Mouse (Mus musculus) midbrain, embryonic 14.5 days (tissue): ENCODE data around the gene Bscl2. TPM values are rescaled to one million over a fixed set of nuclear protein-coding genes. Genes with fewer than 3 reads are reported as not detected.

Experiments
- ATAC-seq: fragments of 200-750 bp; cut with Nextera tagmentation; 2 replicates; pipeline ENCODE4 v1.8.0; 2017; ENCODE audit warnings: moderate number of reproducible peaks, moderate library complexity; ENCODE audit not compliant: low FRiP score, low TSS enrichment
- DNase-seq: peaks from one replicate; pipeline ENCODE4 v3.0.0-alpha.2; 2015
- H3K27ac ChIP-seq: fragments of 300-500 bp; sonication (generic); replicated peaks from 2 replicates; pipeline ENCODE4 v1.5.1; 2014; ENCODE audit warnings: mild to moderate bottlenecking, low read depth, low read length, moderate library complexity
- H3K27me3 ChIP-seq: fragments of 300-500 bp; sonication (generic); 2 replicates; pipeline ENCODE4 v1.6.1; 2014; ENCODE audit warnings: low read length, control low read depth, mixed read lengths; ENCODE audit not compliant: control insufficient read depth, insufficient read depth
- H3K36me3 ChIP-seq: fragments of 300-500 bp; sonication (generic); 2 replicates; pipeline ENCODE4 v1.6.1; 2014; ENCODE audit warnings: low read length, control low read depth; ENCODE audit not compliant: control insufficient read depth, insufficient read depth
- H3K4me1 ChIP-seq: fragments of 300-500 bp; sonication (generic); 2 replicates; pipeline ENCODE4 v1.6.1; 2014; ENCODE audit warnings: mild to moderate bottlenecking, antibody characterized with exemption, low read length, control low read depth; ENCODE audit not compliant: control insufficient read depth, insufficient read depth
- H3K4me2 ChIP-seq: fragments of 300-500 bp; sonication (generic); 2 replicates; pipeline ENCODE4 v1.6.1; 2014; ENCODE audit warnings: mild to moderate bottlenecking, low read length, moderate library complexity
- H3K4me3 ChIP-seq: fragments of 300-500 bp; sonication (generic); replicated peaks from 2 replicates; pipeline ENCODE4 v1.5.1; 2014; ENCODE audit warnings: low read depth, low read length
- H3K9ac ChIP-seq: fragments of 300-500 bp; sonication (generic); replicated peaks from 2 replicates; pipeline ENCODE4 v1.6.1; 2014; ENCODE audit warnings: mild to moderate bottlenecking, low read length, moderate library complexity
- H3K9me3 ChIP-seq: fragments of 300-500 bp; sonication (generic); 2 replicates; pipeline ENCODE4 v1.6.1; 2016; ENCODE audit warnings: low read length, control low read depth, mixed read lengths; ENCODE audit not compliant: control insufficient read depth
- WGBS: fragments of 180-500 bp; shearing (Covaris S2); extraction: QIAGEN DNeasy Blood & Tissue Kit; methylation state at CpG from one replicate; pipeline ENCODE4 v1.1.7; 2014; 5-methylcytosine and 5-hydroxymethylcytosine counted together
- polyA plus RNA-seq: library from polyadenylated mRNA; unstranded; fragments of >200 nt; fragmentation: Nextera tagmentation; extraction: Ambion mirVana; gene quantifications from 2 replicates; pipeline ENCODE4 v1.2.1, GENCODE M21; 2014

Bscl2 gene
- polyA plus RNA-seq, 1 experiment from 2014 or later = 78.2 TPM

- WGBS = 94% methylated on average over 11 of the region's 11 CpGs
- no peak for DNase-seq
Measured at GRCm38 (mm10) chr19:8803879-8804660, 33.2 kb upstream of the Bscl2 start.

DNA sequence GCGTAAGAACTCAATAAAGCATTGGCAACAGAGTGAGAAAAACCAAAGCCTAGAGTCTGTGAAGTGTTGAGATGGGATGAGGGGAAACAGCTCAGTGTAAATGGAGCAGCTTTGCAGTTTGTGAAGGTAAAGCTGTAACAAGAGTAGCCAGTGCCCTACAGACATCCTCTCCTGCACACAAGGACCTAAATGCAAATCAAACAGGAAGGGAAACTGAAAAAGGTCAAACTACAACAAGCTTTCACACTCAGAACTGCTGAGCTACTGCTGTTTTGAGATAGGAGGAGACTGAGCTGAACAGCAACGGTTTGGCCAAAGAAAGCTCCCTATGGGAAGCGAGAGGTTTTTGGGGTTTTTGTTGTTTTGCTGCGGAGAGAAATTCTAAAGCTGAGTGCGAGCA lies 30.5 kb upstream of the Bscl2 start:
- 95% methylated on average over 5 of the region's 5 CpGs for WGBS
- H3K4me1 ChIP-seq = peaks cover 6% of the 10 kb centered on the region; the same call in 1 of the 2 replicates
- no peak overlapping the region for H3K4me3 ChIP-seq
- H3K9me3 ChIP-seq = no peaks in the 10 kb centered on the region
- H3K4me2 ChIP-seq = no peak overlapping the region
- DNase-seq (no peak), ATAC-seq (no peak)
- no peak overlapping the region for H3K27ac ChIP-seq
- no peak overlapping the region for H3K9ac ChIP-seq
- no peaks in the 10 kb centered on the region for H3K27me3 ChIP-seq
- H3K36me3 ChIP-seq = peaks cover 64% of the 10 kb centered on the region

More at GRCm38 (mm10) chr19:8803879-8804660, 33.2 kb upstream of the Bscl2 start:
- H3K4me2 ChIP-seq = no peak overlapping the region
- H3K9ac ChIP-seq = no peak overlapping the region
- no peak overlapping the region for H3K27ac ChIP-seq
- no peak overlapping the region for H3K4me3 ChIP-seq
- H3K4me1 ChIP-seq = peaks cover 9% of the 10 kb centered on the region; the same call in 1 of the 2 replicates
- no peaks in the 10 kb centered on the region for H3K9me3 ChIP-seq
- no peaks in the 10 kb centered on the region for H3K27me3 ChIP-seq
- H3K36me3 ChIP-seq = peaks cover 43% of the 10 kb centered on the region
- no peak for ATAC-seq

DNA sequence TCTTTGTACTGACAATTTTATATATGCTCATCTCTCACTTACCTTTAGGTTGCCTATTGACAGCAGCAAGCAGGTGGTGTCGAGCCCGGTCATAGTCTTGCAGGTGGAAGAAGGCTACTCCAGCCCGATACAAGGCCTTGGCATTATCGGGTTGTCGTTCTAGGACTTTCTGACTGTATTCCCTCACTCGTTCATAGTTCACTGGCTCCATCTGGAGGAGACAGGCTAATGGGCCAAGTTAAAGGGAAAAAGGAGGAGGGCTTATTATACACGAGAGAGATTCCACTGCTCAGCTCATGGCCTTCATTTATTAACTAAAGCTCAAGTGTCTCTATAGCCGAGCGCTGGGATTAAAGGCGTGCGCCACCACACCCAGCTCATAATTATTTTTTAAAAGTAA lies 21.5 kb upstream of the Bscl2 start:
- Histone ChIP-seq H3K9me3 (no peaks in the 10 kb centered on the region), H3K27ac (no peak overlapping the region), H3K36me3 (peaks cover 53% of the 10 kb centered on the region), H3K4me2 (no peak overlapping the region), H3K27me3 (no peaks in the 10 kb centered on the region), H3K4me3 (no peak overlapping the region), H3K4me1 (peaks cover 20% of the 10 kb centered on the region), H3K9ac (0 out of 2 replicates have a peak overlapping the region, but pooled peaks have one; percentile 4)
- ATAC-seq (no peak), DNase-seq (no peak)
- WGBS = 81% methylated on average over 11 of the region's 11 CpGs

DNA sequence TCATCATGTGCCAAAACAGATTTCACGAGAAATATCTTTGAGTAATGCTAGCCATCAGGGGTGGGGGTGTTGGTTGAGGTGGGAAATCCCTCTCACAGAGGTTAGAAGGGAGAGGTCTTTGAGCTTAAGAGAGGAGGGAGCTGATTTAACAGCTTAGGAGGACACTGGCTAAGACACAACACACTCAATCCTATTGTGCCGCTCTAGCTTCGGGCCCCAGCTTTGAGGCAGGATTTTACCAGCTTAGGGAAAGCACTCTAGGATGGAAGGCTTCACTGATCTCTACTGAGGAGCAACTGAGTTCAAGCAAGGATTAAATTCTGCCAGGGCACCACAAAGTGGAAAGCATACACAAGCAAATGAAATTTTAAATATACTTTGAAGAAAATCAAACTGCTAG lies 20.3 kb upstream of the Bscl2 start:
- H3K4me1 ChIP-seq = peaks cover 29% of the 10 kb centered on the region
- peaks cover 44% of the 10 kb centered on the region for H3K36me3 ChIP-seq
- no peak for DNase-seq
- H3K9ac ChIP-seq = peak overlapping the region; percentile 34; the same call in 1 of the 2 replicates
- 33% methylated on average over 3 of the region's 3 CpGs for WGBS
- 0 out of 2 replicates have a peak overlapping the region, but pooled peaks have one; percentile 10 for H3K4me3 ChIP-seq
- ATAC-seq = no peak
- H3K4me2 ChIP-seq = peak overlapping the region; percentile 79
- no peaks in the 10 kb centered on the region for H3K27me3 ChIP-seq
- H3K9me3 ChIP-seq = no peaks in the 10 kb centered on the region
- H3K27ac ChIP-seq = no peak overlapping the region

GRCm38 (mm10) chr19:8818301-8818798 lies 18.9 kb upstream of the Bscl2 start:
- peak overlapping the region; percentile 98 for H3K4me3 ChIP-seq
- H3K9ac ChIP-seq = peak overlapping the region; percentile 92
- 29% methylated on average over 14 of the region's 14 CpGs for WGBS
- peaks cover 38% of the 10 kb centered on the region for H3K36me3 ChIP-seq
- peak overlapping the region; percentile 79 for H3K4me2 ChIP-seq
- no peaks in the 10 kb centered on the region for H3K9me3 ChIP-seq
- H3K27me3 ChIP-seq = no peaks in the 10 kb centered on the region
- DNase-seq (no peak), ATAC-seq (no peak)
- H3K4me1 ChIP-seq = peaks cover 37% of the 10 kb centered on the region
- peak overlapping the region; percentile 94 for H3K27ac ChIP-seq

DNA sequence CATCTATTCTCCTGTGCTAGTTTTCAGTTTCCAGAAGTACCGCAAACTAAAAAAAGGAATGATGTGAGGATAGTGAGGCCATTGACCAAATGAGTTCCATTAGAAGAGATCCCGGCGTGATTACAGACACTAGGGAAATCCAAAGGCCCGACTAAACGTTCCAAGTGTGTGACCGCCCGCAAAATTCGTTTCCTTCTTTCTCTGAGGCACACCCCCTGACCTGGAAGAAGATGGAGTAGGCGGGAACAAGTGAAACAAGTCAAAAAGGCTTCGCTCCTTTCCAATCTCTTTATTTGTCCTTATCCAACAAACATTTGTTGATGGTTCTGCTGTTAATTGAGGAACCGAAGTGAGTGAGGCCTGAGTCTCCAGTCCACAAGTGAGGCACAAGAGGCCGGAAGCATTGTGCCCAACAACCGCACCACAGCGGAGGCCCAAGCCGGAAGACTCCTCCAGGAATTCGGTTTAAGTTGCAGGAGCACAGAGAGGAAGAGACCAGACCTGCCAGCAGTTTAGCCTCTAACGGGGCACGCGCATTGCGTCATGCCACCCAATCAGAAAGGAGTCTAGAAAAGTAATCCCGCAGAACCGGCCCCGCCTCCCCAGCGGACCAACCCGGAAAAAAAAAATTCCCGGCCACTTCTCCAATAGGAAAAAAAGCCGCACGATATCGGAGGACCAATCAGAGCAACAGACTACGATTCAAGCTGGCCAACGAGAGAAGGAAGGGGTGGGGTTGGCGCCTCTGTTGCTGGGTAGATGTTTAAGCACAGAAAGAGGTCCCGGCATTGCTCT lies 18.3 kb upstream of the Bscl2 start, which contains the start of gene Ttc9c:
TSS of gene Ttc9c (minus strand) at position 533 of the 795 bp plus-strand sequence.
- Histone ChIP-seq H3K36me3 (peaks cover 38% of the 10 kb centered on the region), H3K9me3 (no peaks in the 10 kb centered on the region), H3K4me2 (peak within 1 kb of the TSS; percentile 79), H3K4me1 (peaks cover 37% of the 10 kb centered on the region), H3K4me3 (peak within 1 kb of the TSS; percentile 98), H3K9ac (peak within 1 kb of the TSS; percentile 92), H3K27me3 (no peaks in the 10 kb centered on the region), H3K27ac (peak within 1 kb of the TSS; percentile 94)
- WGBS = under 1% methylated on average over 33 of the region's 33 CpGs
- ATAC-seq = peak; percentile 94
- DNase-seq = peak; percentile 99

DNA sequence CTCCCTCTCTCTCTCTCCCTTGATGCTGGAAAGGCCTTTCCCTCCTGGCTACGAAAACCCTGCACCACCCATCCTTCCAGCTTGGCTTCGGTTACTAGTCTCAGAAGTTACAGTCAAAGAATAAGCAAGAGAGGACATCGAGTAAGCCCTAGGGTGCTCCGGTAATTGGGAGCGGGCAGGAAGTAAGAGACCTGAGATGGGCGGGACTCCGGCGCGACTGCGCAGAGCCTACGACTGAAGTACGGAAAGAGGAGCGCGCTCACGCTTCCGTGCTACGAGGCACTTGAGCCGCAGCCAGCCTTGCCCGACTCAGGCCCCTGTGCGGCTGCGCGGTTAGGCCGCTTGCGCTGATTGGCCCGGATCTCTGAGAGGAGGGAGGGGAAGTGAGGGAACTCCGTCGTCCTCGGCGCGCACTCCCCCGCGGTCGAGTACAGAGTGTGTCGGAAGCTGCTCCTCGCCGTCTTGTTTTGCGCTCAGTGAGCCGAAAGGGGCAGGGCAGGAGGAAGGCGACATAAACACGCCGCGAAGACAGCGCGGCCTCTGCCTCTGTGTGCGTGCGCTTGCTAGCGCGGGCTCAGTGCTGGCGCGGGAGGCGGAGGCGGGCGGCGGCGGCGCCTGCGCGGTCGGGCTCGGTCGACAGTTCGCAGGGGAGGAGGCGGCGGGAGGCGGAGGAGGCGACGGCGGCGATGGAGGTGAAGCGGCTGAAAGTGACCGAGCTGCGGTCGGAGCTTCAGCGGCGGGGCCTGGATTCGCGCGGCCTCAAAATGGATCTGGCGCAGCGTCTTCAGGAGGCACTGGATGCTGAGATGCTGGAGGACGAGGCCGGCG lies 17.5 kb upstream of the Bscl2 start, which contains the start of gene Hnrnpul2:
TSS of gene Hnrnpul2 (plus strand) at position 415 of the 828 bp plus-strand sequence.
- H3K27me3 ChIP-seq = no peaks in the 10 kb centered on the region
- under 1% methylated on average over 83 of the region's 83 CpGs for WGBS
- H3K9me3 ChIP-seq = no peaks in the 10 kb centered on the region
- H3K36me3 ChIP-seq = peaks cover 40% of the 10 kb centered on the region
- peak within 1 kb of the TSS; percentile 94 for H3K27ac ChIP-seq
- H3K4me2 ChIP-seq = peak within 1 kb of the TSS; percentile 79
- peak; percentile 99 for DNase-seq
- peak within 1 kb of the TSS; percentile 92 for H3K9ac ChIP-seq
- peak; percentile 96 for ATAC-seq
- peaks cover 37% of the 10 kb centered on the region for H3K4me1 ChIP-seq
- H3K4me3 ChIP-seq = peak within 1 kb of the TSS; percentile 98
